In genomic region chr16:14008708-14009107, GRCm38 (mm10) we compare ENCODE assay signal across 20 mouse cellular contexts. TPM values are rescaled to one million over a fixed set of nuclear protein-coding genes. Genes with fewer than 3 reads are reported as not detected.
"Had no signal": no experiment of that assay in that cellular context is flagged by ENCODE, and none has a peak within 500 bp of the region (broad histone marks: within the 10 kb centered on the region; RNA-seq: fewer than 3 reads in every experiment).

No protein-coding gene starts in this region.

- H3K4me2 ChIP-seq: neural tube, embryonic 15.5 days; stomach, embryonic 15.5 days had no signal

- H3K4me1 ChIP-seq: stomach, embryonic 15.5 days had no signal

- H3K27ac ChIP-seq: neural tube, embryonic 15.5 days; stomach, embryonic 15.5 days; stomach, postnatal 0 days had no signal

- DNase-seq: retina, postnatal 1 day; right cerebral cortex, adult 18-20 months; right cerebral cortex, postnatal 14 days; right cerebral cortex, postnatal 25 days; right cerebral cortex, postnatal 4 days; spleen, adult 18-20 months; thymus, adult 18-20 months; thymus, adult 2 months; thymus, postnatal 14 days; thymus, postnatal 25 days; thymus, postnatal 36 days; thymus, postnatal 4 days had no signal

- H3K9ac ChIP-seq: neural tube, embryonic 15.5 days; stomach, embryonic 15.5 days had no signal

- H3K4me3 ChIP-seq: neural tube, embryonic 15.5 days; stomach, embryonic 15.5 days had no signal

- H3K36me3 ChIP-seq: stomach, embryonic 15.5 days had no signal

- H3K9me3 ChIP-seq: neural tube, embryonic 15.5 days; stomach, embryonic 15.5 days had no signal

- H3K27me3 ChIP-seq: neural tube, embryonic 15.5 days; stomach, embryonic 15.5 days had no signal

RNA-seq across cellular contexts. Expression of gene Ifitm7, which starts 22.0 kb away (rescaled TPM):
- polyA plus RNA-seq: small intestine, adult 2 months; stomach, embryonic 14.5 days; stomach, embryonic 15.5 days; stomach, postnatal 0 days; thymus, adult 2 months; thymus, postnatal 0 days; urinary bladder, adult 2 months had no signal

RNA-seq across cellular contexts. Expression of gene 2900011O08Rik, which starts 22.3 kb away (rescaled TPM):
- polyA plus RNA-seq: spleen, adult 2 months had no signal
